Mouse (Mus musculus) kidney, adult 11 months (tissue): Measurements from ENCODE around the gene Slc4a3.

Experiments
- DNase-seq: peaks from one replicate; pipeline ENCODE4 v3.0.0; 2022

The Slc4a3 gene

GRCm38 (mm10) chr1:75561221-75561897, 15.3 kb downstream of the Slc4a3 start:
- DNase-seq, result no peak

GRCm38 (mm10) chr1:75561898-75562238, 15.8 kb downstream of the Slc4a3 start:
- no peak for DNase-seq

GRCm38 (mm10) chr1:75564102-75564501, 18.0 kb downstream of the Slc4a3 start:
- no peak for DNase-seq

GRCm38 (mm10) chr1:75564916-75565315, 18.9 kb downstream of the Slc4a3 start:
- DNase-seq, result no peak

GRCm38 (mm10) chr1:75565616-75566015, 19.6 kb downstream of the Slc4a3 start:
- DNase-seq, result no peak

- no peak for DNase-seq
Observed at GRCm38 (mm10) chr1:75570403-75570802, 24.3 kb downstream of the Slc4a3 start.

- DNase-seq, result no peak
Observed at GRCm38 (mm10) chr1:75572776-75573175, 26.7 kb downstream of the Slc4a3 start.

GRCm38 (mm10) chr1:75573715-75574114, 27.6 kb downstream of the Slc4a3 start:
- no peak for DNase-seq

GRCm38 (mm10) chr1:75574476-75575310, 28.6 kb downstream of the Slc4a3 start:
- no peak for DNase-seq

- no peak for DNase-seq
Observed at GRCm38 (mm10) chr1:75581936-75582624, 36.0 kb downstream of the Slc4a3 start.

- no peak for DNase-seq
Observed at GRCm38 (mm10) chr1:75582625-75582956, 36.5 kb downstream of the Slc4a3 start.

- DNase-seq, result no peak
Observed at GRCm38 (mm10) chr1:75583034-75583433, 37.0 kb downstream of the Slc4a3 start.

- no peak for DNase-seq
Observed at GRCm38 (mm10) chr1:75586791-75587190, 40.7 kb downstream of the Slc4a3 start.

GRCm38 (mm10) chr1:75587738-75588719, 42.0 kb downstream of the Slc4a3 start:
- no peak for DNase-seq

GRCm38 (mm10) chr1:75588874-75589273, 42.8 kb downstream of the Slc4a3 start:
- DNase-seq, result no peak

GRCm38 (mm10) chr1:75589983-75590382, 43.9 kb downstream of the Slc4a3 start:
- DNase-seq, result no peak

GRCm38 (mm10) chr1:75593956-75594355, 47.9 kb downstream of the Slc4a3 start:
- no peak for DNase-seq

GRCm38 (mm10) chr1:75594836-75595235, 48.8 kb downstream of the Slc4a3 start:
- no peak for DNase-seq

- no peak for DNase-seq
Observed at GRCm38 (mm10) chr1:75595930-75596329, 49.9 kb downstream of the Slc4a3 start.

- no peak for DNase-seq
Observed at GRCm38 (mm10) chr1:75596906-75597305, 50.8 kb downstream of the Slc4a3 start.

GRCm38 (mm10) chr1:75597622-75598021, 51.6 kb downstream of the Slc4a3 start:
- no peak for DNase-seq

GRCm38 (mm10) chr1:75601738-75602137, 55.7 kb downstream of the Slc4a3 start:
- no peak for DNase-seq

GRCm38 (mm10) chr1:75603584-75603983, 57.5 kb downstream of the Slc4a3 start:
- DNase-seq, result no peak
